Comparison of ENCODE assay signal across 17 mouse cellular contexts in the genomic region with DNA sequence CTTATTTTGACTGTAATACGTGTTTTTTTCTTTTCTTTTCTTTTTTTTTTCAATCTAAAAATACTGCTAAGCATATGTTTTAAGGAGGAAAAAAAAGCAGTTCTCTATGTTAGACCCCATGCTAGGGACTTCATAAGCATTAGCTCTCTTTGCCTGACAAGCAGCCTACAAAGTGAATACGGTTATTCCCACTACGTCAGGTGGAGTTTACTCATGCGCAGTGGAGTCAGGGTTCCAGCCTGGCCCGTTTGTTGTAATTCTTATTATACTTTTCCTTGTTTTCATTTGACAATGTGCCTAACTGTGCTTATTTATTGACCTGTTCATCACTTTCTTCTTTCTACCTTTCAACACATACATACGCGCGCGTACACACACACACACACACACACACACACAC. TPM values are rescaled to one million over a fixed set of nuclear protein-coding genes. Genes with fewer than 3 reads are reported as not detected.
DNase-seq lines count a peak whose midpoint lies in the region; ATAC-seq lines count a peak whose summit lies in the region.
"Had no signal": no experiment of that assay in that cellular context is flagged by ENCODE, and none has a peak within 500 bp of the region (broad histone marks: within the 10 kb centered on the region; RNA-seq: fewer than 3 reads in every experiment).

No protein-coding gene starts in this region.

- no peaks in the 10 kb centered on the region for H3K36me3 ChIP-seq in hindbrain, embryonic 10.5 days
- H3K36me3 ChIP-seq in hindbrain, embryonic 11.5 days (ENCODE audit: control insufficient read depth, insufficient read depth, low read length), result no peaks in the 10 kb centered on the region
- no peaks in the 10 kb centered on the region for H3K36me3 ChIP-seq in midbrain, embryonic 10.5 days
- H3K36me3 ChIP-seq in midbrain, embryonic 11.5 days (ENCODE audit: control insufficient read depth, insufficient read depth, low read length), result no peaks in the 10 kb centered on the region
- H3K36me3 ChIP-seq in neural tube, embryonic 14.5 days (ENCODE audit: control insufficient read depth, insufficient read depth, low read length), result no peaks in the 10 kb centered on the region
- no peaks in the 10 kb centered on the region for H3K36me3 ChIP-seq in neural tube, embryonic 15.5 days
- H3K36me3 ChIP-seq: embryonic facial prominence, embryonic 13.5 days; forebrain, embryonic 12.5 days; heart, embryonic 10.5 days had no signal

- H3K4me2 ChIP-seq in hindbrain, embryonic 11.5 days (replicated peaks; ENCODE audit: low read depth, low read length), result no peak overlapping the region
- no peak overlapping the region for H3K4me2 ChIP-seq in midbrain, embryonic 11.5 days
- no peak overlapping the region for H3K4me2 ChIP-seq in neural tube, embryonic 14.5 days (ENCODE audit: low read depth, low read length)
- no peak overlapping the region for H3K4me2 ChIP-seq in neural tube, embryonic 15.5 days

- H3K4me3 ChIP-seq in hindbrain, embryonic 10.5 days, result no peak overlapping the region
- no peak overlapping the region for H3K4me3 ChIP-seq in hindbrain, embryonic 11.5 days (ENCODE audit: low read depth, low read length)
- no peak overlapping the region for H3K4me3 ChIP-seq in midbrain, embryonic 10.5 days
- H3K4me3 ChIP-seq in midbrain, embryonic 11.5 days (ENCODE audit: low read depth, low read length), result no peak overlapping the region
- H3K4me3 ChIP-seq in neural tube, embryonic 14.5 days (ENCODE audit: low read depth, low read length), result no peak overlapping the region
- no peak overlapping the region for H3K4me3 ChIP-seq in neural tube, embryonic 15.5 days (replicated peaks)
- H3K4me3 ChIP-seq: embryonic facial prominence, embryonic 13.5 days; forebrain, embryonic 12.5 days; heart, embryonic 10.5 days had no signal

- peak overlapping the region; percentile 80; the same call in 1 of the 2 replicates for H3K27ac ChIP-seq in hindbrain, embryonic 10.5 days
- H3K27ac ChIP-seq in hindbrain, embryonic 11.5 days (ENCODE audit: low read depth, low read length), result no peak overlapping the region
- H3K27ac ChIP-seq in midbrain, embryonic 10.5 days (replicated peaks), result 0 out of 2 replicates have a peak overlapping the region, but pooled peaks have one; percentile 33
- H3K27ac ChIP-seq in midbrain, embryonic 11.5 days (ENCODE audit: low read depth, low read length), result no peak overlapping the region
- H3K27ac ChIP-seq in neural tube, embryonic 14.5 days (ENCODE audit: low read depth, low read length), result peak overlapping the region; percentile 30
- no peak overlapping the region for H3K27ac ChIP-seq in neural tube, embryonic 15.5 days (replicated peaks)
- H3K27ac ChIP-seq: embryonic facial prominence, embryonic 13.5 days; heart, embryonic 10.5 days had no signal

- WGBS in hindbrain, embryonic 10.5 days, result 90% methylated on average over 9 of the region's 9 CpGs
- WGBS in hindbrain, embryonic 11.5 days, result 83% methylated on average over 9 of the region's 9 CpGs
- 91% methylated on average over 9 of the region's 9 CpGs for WGBS in midbrain, embryonic 10.5 days
- 92% methylated on average over 9 of the region's 9 CpGs for WGBS in midbrain, embryonic 11.5 days
- WGBS in neural tube, embryonic 14.5 days, result 73% methylated on average over 9 of the region's 9 CpGs
- WGBS in neural tube, embryonic 15.5 days, result 75% methylated on average over 9 of the region's 9 CpGs

- no peaks in the 10 kb centered on the region for H3K9me3 ChIP-seq in hindbrain, embryonic 10.5 days
- H3K9me3 ChIP-seq in hindbrain, embryonic 11.5 days (ENCODE audit: control insufficient read depth, low read length), result no peaks in the 10 kb centered on the region
- H3K9me3 ChIP-seq in midbrain, embryonic 10.5 days (replicated peaks), result no peaks in the 10 kb centered on the region
- no peaks in the 10 kb centered on the region for H3K9me3 ChIP-seq in midbrain, embryonic 11.5 days (ENCODE audit: control insufficient read depth, low read length)
- no peaks in the 10 kb centered on the region for H3K9me3 ChIP-seq in neural tube, embryonic 14.5 days (ENCODE audit: control insufficient read depth, low read length)
- H3K9me3 ChIP-seq in neural tube, embryonic 15.5 days (replicated peaks), result no peaks in the 10 kb centered on the region
- H3K9me3 ChIP-seq: embryonic facial prominence, embryonic 13.5 days; forebrain, embryonic 12.5 days; heart, embryonic 10.5 days had no signal

- no peak for ATAC-seq in hindbrain, embryonic 11.5 days (ENCODE audit: low FRiP score)
- ATAC-seq in midbrain, embryonic 11.5 days (ENCODE audit: low FRiP score), result no peak
- no peak for ATAC-seq in neural tube, embryonic 14.5 days (ENCODE audit: low read depth)
- no peak for ATAC-seq in neural tube, embryonic 15.5 days (ENCODE audit: low FRiP score)
- ATAC-seq: activated CD4-positive, CD25-positive, alpha-beta regulatory T cell, adult 4 months; Patski had no signal

- no peak for DNase-seq in hindbrain, embryonic 10.5 days (ENCODE audit: low spot score)
- DNase-seq in hindbrain, embryonic 11.5 days (ENCODE audit: low spot score), result no peak
- DNase-seq in midbrain, embryonic 10.5 days (ENCODE audit: low spot score), result no peak
- no peak for DNase-seq in midbrain, embryonic 11.5 days (ENCODE audit: low spot score, missing footprints)
- DNase-seq in thymus, postnatal 14 days, result no peak
- DNase-seq: gastrocnemius, postnatal 10 days; heart, adult 18-20 months; heart, postnatal 10 days; heart, postnatal 4 days had no signal

- H3K4me1 ChIP-seq in hindbrain, embryonic 10.5 days (replicated peaks), result peaks cover 40% of the 10 kb centered on the region
- peaks cover 6% of the 10 kb centered on the region; the same call in 1 of the 2 replicates for H3K4me1 ChIP-seq in hindbrain, embryonic 11.5 days (replicated peaks; ENCODE audit: control insufficient read depth, insufficient read depth, low read length)
- H3K4me1 ChIP-seq in midbrain, embryonic 10.5 days, result peaks cover 35% of the 10 kb centered on the region
- peaks cover 4% of the 10 kb centered on the region for H3K4me1 ChIP-seq in midbrain, embryonic 11.5 days (ENCODE audit: control insufficient read depth, insufficient read depth, low read length)
- no peaks in the 10 kb centered on the region for H3K4me1 ChIP-seq in neural tube, embryonic 14.5 days (ENCODE audit: control insufficient read depth, insufficient read depth, low read length)
- H3K4me1 ChIP-seq in neural tube, embryonic 15.5 days, result peaks cover 21% of the 10 kb centered on the region

- no peaks in the 10 kb centered on the region for H3K27me3 ChIP-seq in hindbrain, embryonic 10.5 days (ENCODE audit: insufficient read depth, poor library complexity, severe bottlenecking)
- no peaks in the 10 kb centered on the region for H3K27me3 ChIP-seq in hindbrain, embryonic 11.5 days (ENCODE audit: control insufficient read depth, insufficient read depth, low read length)
- no peaks in the 10 kb centered on the region for H3K27me3 ChIP-seq in midbrain, embryonic 10.5 days (ENCODE audit: low read depth, poor library complexity, severe bottlenecking)
- H3K27me3 ChIP-seq in midbrain, embryonic 11.5 days (ENCODE audit: control insufficient read depth, insufficient read depth, low read length), result no peaks in the 10 kb centered on the region
- H3K27me3 ChIP-seq in neural tube, embryonic 14.5 days (ENCODE audit: control insufficient read depth, insufficient read depth, low read length), result no peaks in the 10 kb centered on the region
- no peaks in the 10 kb centered on the region for H3K27me3 ChIP-seq in neural tube, embryonic 15.5 days (replicated peaks)
- H3K27me3 ChIP-seq: CH12.LX; embryonic facial prominence, embryonic 13.5 days; forebrain, embryonic 12.5 days; Patski had no signal

- H3K9ac ChIP-seq in hindbrain, embryonic 11.5 days (ENCODE audit: low read depth, low read length), result no peak overlapping the region
- H3K9ac ChIP-seq in midbrain, embryonic 11.5 days (ENCODE audit: low read length), result no peak overlapping the region
- no peak overlapping the region for H3K9ac ChIP-seq in neural tube, embryonic 14.5 days (replicated peaks; ENCODE audit: low read depth, low read length)
- no peak overlapping the region for H3K9ac ChIP-seq in neural tube, embryonic 15.5 days (replicated peaks)
- H3K9ac ChIP-seq: forebrain, embryonic 12.5 days had no signal

RNA-seq across cellular contexts. Expression of a gene that starts 43.8 kb away (rescaled TPM):
- polyA plus RNA-seq in hindbrain, embryonic 10.5 days (2016; fragmentation: Nextera tagmentation; extraction: Ambion mirVana), result 1.6 and 1.7 TPM in 2 replicates
- 7.4 and 13.4 TPM in 2 replicates for polyA plus RNA-seq in hindbrain, embryonic 11.5 days (2014; fragmentation: Nextera tagmentation; extraction: Ambion mirVana)
- 0.44 and 1.5 TPM in 2 replicates for polyA plus RNA-seq in midbrain, embryonic 10.5 days (2016; fragmentation: Nextera tagmentation; extraction: Ambion mirVana)
- polyA plus RNA-seq in midbrain, embryonic 11.5 days (2014; fragmentation: Nextera tagmentation; extraction: Ambion mirVana), result 2.1 and 3.0 TPM in 2 replicates
- polyA plus RNA-seq in neural tube, embryonic 14.5 days (2014; fragmentation: Nextera tagmentation; extraction: Ambion mirVana), result 493 and 540 TPM in 2 replicates
- polyA plus RNA-seq in neural tube, embryonic 15.5 days (2015; fragmentation: Nextera tagmentation; extraction: Ambion mirVana), result 307 and 358 TPM in 2 replicates
- polyA plus RNA-seq: activated CD4-positive, CD25-positive, alpha-beta regulatory T cell, adult 4 months; Patski had no signal

Comparison
In these comparisons a context has a peak if more than half of its experiments do, and no peak if none do; other contexts are left out.
1. H3K27ac ChIP-seq: peak in hindbrain, embryonic 10.5 days (single experiment), midbrain, embryonic 10.5 days (single experiment) and neural tube, embryonic 14.5 days (single experiment); none in hindbrain, embryonic 11.5 days (single experiment), midbrain, embryonic 11.5 days (single experiment) and neural tube, embryonic 15.5 days (single experiment).
2. RNA of a gene that starts 43.8 kb away (polyA plus RNA-seq): 493 to 540 TPM in neural tube, embryonic 14.5 days and 307 to 358 TPM in neural tube, embryonic 15.5 days; 7.4 to 13.4 TPM in hindbrain, embryonic 11.5 days, 2.1 to 3.0 TPM in midbrain, embryonic 11.5 days, 1.6 to 1.7 TPM in hindbrain, embryonic 10.5 days and 0.44 to 1.5 TPM in midbrain, embryonic 10.5 days; every median in the first group is over 10 times any median in the second.